8 mouse cellular contexts compared by ENCODE assay signal in genomic region chr5:129942073-129942939, GRCm38 (mm10). TPM values are rescaled to one million over a fixed set of nuclear protein-coding genes. Genes with fewer than 3 reads are reported as not detected.
DNase-seq lines count a peak whose midpoint lies in the region; ATAC-seq and TF ChIP-seq lines count a peak whose summit lies in the region.
"Not testable (repeated sequence)": the region's sequence is repeated elsewhere in the genome, so short reads cannot be mapped to it uniquely, and the experiment has no call there.

No protein-coding gene starts in this region.

- DNase-seq in G1E (ENCODE audit: low spot score) = not testable (repeated sequence)
- peak; percentile 51 to 57 for DNase-seq in cerebellum, adult 2 months
- peak; percentile 11 for DNase-seq in heart, postnatal 25 days (ENCODE audit: low spot score)
- DNase-seq in kidney, postnatal 4 days = peak; percentile 50 to 65
- peak; percentile 66 for DNase-seq in liver, postnatal 0 days

- intact Hi-C loops in heart, postnatal 25 days (cut with DNase I) = not testable (repeated sequence)

- H3K4me1 ChIP-seq in G1E (ENCODE audit: insufficient read depth, low read depth, low read length) = peaks cover 48% of the 10 kb centered on the region
- not testable (repeated sequence) for H3K4me1 ChIP-seq in cerebellum, adult 2 months (ENCODE audit: control insufficient read depth, insufficient read depth, low read length); forebrain, embryonic 16.5 days (replicated peaks; ENCODE audit: control insufficient read depth, insufficient read depth, low read length); liver, postnatal 0 days (ENCODE audit: insufficient read depth); testis, adult 2 months (ENCODE audit: control insufficient read depth, insufficient read depth, low read length)
- H3K4me1 ChIP-seq in neural tube, embryonic 13.5 days (replicated peaks) = peaks cover 12% of the 10 kb centered on the region

- TF ChIP-seq EP300 in liver, postnatal 0 days (IDR thresholded peaks at IDR 0.05; ENCODE audit: low read depth) = not testable (repeated sequence)

- 0 out of 2 replicates have a peak overlapping the region, but pooled peaks have one; percentile 56 for H3K27ac ChIP-seq in cerebellum, adult 2 months (ENCODE audit: insufficient read depth, low read length)
- H3K27ac ChIP-seq in forebrain, embryonic 16.5 days (ENCODE audit: low read length) = peak overlapping the region; percentile 18; the same call in 1 of the 2 replicates
- H3K27ac ChIP-seq in liver, postnatal 0 days (ENCODE audit: low read depth) = peak overlapping the region; percentile 93
- peak overlapping the region; percentile 81 for H3K27ac ChIP-seq in neural tube, embryonic 13.5 days (replicated peaks)
- peak overlapping the region; percentile 81 for H3K27ac ChIP-seq in testis, adult 2 months (ENCODE audit: control insufficient read depth, insufficient read depth, low read depth, low read length)

- ATAC-seq in G1E (ENCODE audit: extremely low read depth, insufficient number of reproducible peaks, low FRiP score, poor library complexity, severe bottlenecking) = not testable (repeated sequence)
- peak; percentile 63 for ATAC-seq in forebrain, embryonic 16.5 days
- peak; percentile 18 for ATAC-seq in liver, postnatal 0 days
- peak; percentile 74 for ATAC-seq in neural tube, embryonic 13.5 days (ENCODE audit: low read depth)

- H3K4me3 ChIP-seq in G1E (ENCODE audit: low read depth, low read length) = peak overlapping the region; percentile 88
- H3K4me3 ChIP-seq in cerebellum, adult 2 months (replicated peaks; ENCODE audit: insufficient read depth, low read depth, low read length) = peak overlapping the region; percentile 75
- H3K4me3 ChIP-seq in forebrain, embryonic 16.5 days (replicated peaks; ENCODE audit: low read length) = peak overlapping the region; percentile 91
- H3K4me3 ChIP-seq in liver, postnatal 0 days (ENCODE audit: low read depth, low read length) = peak overlapping the region; percentile 66
- peak overlapping the region; percentile 77 for H3K4me3 ChIP-seq in neural tube, embryonic 13.5 days
- H3K4me3 ChIP-seq in testis, adult 2 months (ENCODE audit: control insufficient read depth, low read depth, low read length) = peak overlapping the region; percentile 95

- not testable (repeated sequence) for H3K27me3 ChIP-seq in G1E (ENCODE audit: insufficient read depth, low read length); cerebellum, adult 2 months (ENCODE audit: control insufficient read depth, insufficient read depth, low read length); forebrain, embryonic 16.5 days (replicated peaks; ENCODE audit: control insufficient read depth, insufficient read depth, low read length); liver, postnatal 0 days (ENCODE audit: insufficient read depth, low read length); neural tube, embryonic 13.5 days; testis, adult 2 months (ENCODE audit: control insufficient read depth, insufficient read depth, low read length)

- not testable (repeated sequence) for H3K9me3 ChIP-seq in G1E (replicated peaks); forebrain, embryonic 16.5 days (ENCODE audit: control insufficient read depth, low read length); liver, postnatal 0 days (ENCODE audit: low read length); neural tube, embryonic 13.5 days

- peak overlapping the region; percentile 86 for H3K9ac ChIP-seq in forebrain, embryonic 16.5 days (replicated peaks; ENCODE audit: low read depth, low read length)
- peak overlapping the region; percentile 82 for H3K9ac ChIP-seq in liver, postnatal 0 days (replicated peaks)
- peak overlapping the region; percentile 87 for H3K9ac ChIP-seq in neural tube, embryonic 13.5 days

- not testable (repeated sequence) for TF ChIP-seq POLR2A in cerebellum, adult 2 months (IDR thresholded peaks at IDR 0.05; ENCODE audit: borderline replicate concordance, insufficient read depth, low read length); testis, adult 2 months (IDR thresholded peaks at IDR 0.05; ENCODE audit: control insufficient read depth, low read depth, low read length)

- 1% methylated on average over 51 of the region's 82 CpGs for WGBS in cerebellum, adult 2 months
- WGBS in forebrain, embryonic 16.5 days = under 1% methylated on average over 42 of the region's 82 CpGs
- WGBS in liver, postnatal 0 days (ENCODE audit: insufficient replicate concordance) = 2% methylated on average over 35 of the region's 82 CpGs
- WGBS in neural tube, embryonic 13.5 days = under 1% methylated on average over 51 of the region's 82 CpGs

- not testable (repeated sequence) for TF ChIP-seq CTCF in G1E (IDR thresholded peaks at IDR 0.05; ENCODE audit: low read depth, low read length); cerebellum, adult 2 months (IDR thresholded peaks at IDR 0.05; ENCODE audit: borderline replicate concordance, insufficient read depth, low read depth, low read length); testis, adult 2 months (IDR thresholded peaks at IDR 0.05; ENCODE audit: control insufficient read depth, insufficient read depth, insufficient replicate concordance, low read depth, low read length)
- 0 out of 2 replicates have a peak, but pooled peaks have one; percentile 18 for TF ChIP-seq CTCF in liver, postnatal 0 days (IDR thresholded peaks at IDR 0.05; ENCODE audit: low read depth)

- peak overlapping the region; percentile 92 for H3K4me2 ChIP-seq in forebrain, embryonic 16.5 days (ENCODE audit: low read length)
- H3K4me2 ChIP-seq in liver, postnatal 0 days (ENCODE audit: low read depth, low read length) = peak overlapping the region; percentile 66
- H3K4me2 ChIP-seq in neural tube, embryonic 13.5 days = peak overlapping the region; percentile 81

- H3K36me3 ChIP-seq in G1E (replicated peaks) = peaks cover 26% of the 10 kb centered on the region
- not testable (repeated sequence) for H3K36me3 ChIP-seq in forebrain, embryonic 16.5 days (ENCODE audit: control insufficient read depth, insufficient read depth); liver, postnatal 0 days (replicated peaks; ENCODE audit: insufficient read depth, low read length); neural tube, embryonic 13.5 days; testis, adult 2 months (ENCODE audit: control insufficient read depth, insufficient read depth, low read length)

RNA-seq across cellular contexts. Expression of gene Vkorc1l1, which starts 0.5 kb away (rescaled TPM):
- total RNA-seq in G1E (2014; fragmentation: Nextera tagmentation) (122 and 152 TPM in 2 replicates), G1E (2017) (76.7 and 90.2 TPM in 2 replicates)
- 21.6 and 24.1 TPM in 2 replicates for polyA plus RNA-seq in G1E (2012)
- polyA plus RNA-seq in cerebellum, adult 2 months (2012; rRNA removed) = 29.4 and 32.4 TPM in 2 replicates
- polyA plus RNA-seq in forebrain, embryonic 16.5 days (2015; fragmentation: Nextera tagmentation; extraction: Ambion mirVana) = 28.7 and 34.2 TPM in 2 replicates
- 10 to 100 TPM; 14.1 to 16.4 TPM for total RNA-seq in heart, postnatal 25 days (2021)
- 17.5 and 18.2 TPM in 2 replicates for polyA plus RNA-seq in liver, postnatal 0 days (2015; fragmentation: Nextera tagmentation; extraction: Ambion mirVana)
- polyA plus RNA-seq in neural tube, embryonic 13.5 days (2015; fragmentation: Nextera tagmentation; extraction: Ambion mirVana) = 29.8 and 32.0 TPM in 2 replicates
- 12.2 and 19.9 TPM in 2 replicates for polyA plus RNA-seq in testis, adult 2 months (2012; rRNA removed)

RNA-seq across cellular contexts. Expression of gene Nupr1l, which starts 34.0 kb away (rescaled TPM):
- total RNA-seq in G1E (2014; fragmentation: Nextera tagmentation) (4.0 and 11.2 TPM in 2 replicates), G1E (2017) (4.0 and 8.7 TPM in 2 replicates)
- polyA plus RNA-seq in G1E (2012) = 1.2 TPM in 2 replicates
- polyA plus RNA-seq in cerebellum, adult 2 months (2012; rRNA removed) = 3.4 and 3.9 TPM in 2 replicates
- polyA plus RNA-seq in forebrain, embryonic 16.5 days (2015; fragmentation: Nextera tagmentation; extraction: Ambion mirVana) = 4.1 and 5.1 TPM in 2 replicates
- total RNA-seq in heart, postnatal 25 days (2021) = 1 to 10 TPM; 1.1 to 1.5 TPM
- polyA plus RNA-seq in liver, postnatal 0 days (2015; fragmentation: Nextera tagmentation; extraction: Ambion mirVana) = 1.4 TPM in 2 replicates
- polyA plus RNA-seq in neural tube, embryonic 13.5 days (2015; fragmentation: Nextera tagmentation; extraction: Ambion mirVana) = 4.9 and 6.1 TPM in 2 replicates
- polyA plus RNA-seq in testis, adult 2 months (2012; rRNA removed) = 777 and 877 TPM in 2 replicates

RNA-seq across cellular contexts. Expression of gene Phkg1, which starts 44.0 kb away (rescaled TPM):
- not detected in 2 replicates for total RNA-seq in G1E (2014; fragmentation: Nextera tagmentation)
- 0.33 and 0.46 TPM in 2 replicates for total RNA-seq in G1E (2017)
- 0.03 TPM in 1 of 2 replicates, not detected in the other for polyA plus RNA-seq in G1E (2012)
- 30.5 and 34.8 TPM in 2 replicates for polyA plus RNA-seq in cerebellum, adult 2 months (2012; rRNA removed)
- 0.43 and 0.62 TPM in 2 replicates for polyA plus RNA-seq in forebrain, embryonic 16.5 days (2015; fragmentation: Nextera tagmentation; extraction: Ambion mirVana)
- 10 to 100 TPM; 16.1 to 18.4 TPM for total RNA-seq in heart, postnatal 25 days (2021)
- 0.08 and 0.20 TPM in 2 replicates for polyA plus RNA-seq in liver, postnatal 0 days (2015; fragmentation: Nextera tagmentation; extraction: Ambion mirVana)
- polyA plus RNA-seq in neural tube, embryonic 13.5 days (2015; fragmentation: Nextera tagmentation; extraction: Ambion mirVana) = 0.32 and 0.33 TPM in 2 replicates
- 0.20 and 0.35 TPM in 2 replicates for polyA plus RNA-seq in testis, adult 2 months (2012; rRNA removed)

RNA-seq across cellular contexts. Expression of gene Zbed5, which starts 46.8 kb away (rescaled TPM):
- 5.2 and 6.9 TPM in 2 replicates for total RNA-seq in G1E (2014; fragmentation: Nextera tagmentation)
- total RNA-seq in G1E (2017) = 0.99 and 1.4 TPM in 2 replicates
- polyA plus RNA-seq in G1E (2012) = 0.67 and 1.3 TPM in 2 replicates
- polyA plus RNA-seq in cerebellum, adult 2 months (2012; rRNA removed) = 3.3 and 3.9 TPM in 2 replicates
- 19.9 and 21.4 TPM in 2 replicates for polyA plus RNA-seq in forebrain, embryonic 16.5 days (2015; fragmentation: Nextera tagmentation; extraction: Ambion mirVana)
- under 1 TPM; 0.21 to 0.31 TPM for total RNA-seq in heart, postnatal 25 days (2021)
- polyA plus RNA-seq in liver, postnatal 0 days (2015; fragmentation: Nextera tagmentation; extraction: Ambion mirVana) = 3.3 and 3.7 TPM in 2 replicates
- polyA plus RNA-seq in neural tube, embryonic 13.5 days (2015; fragmentation: Nextera tagmentation; extraction: Ambion mirVana) = 12.9 and 13.3 TPM in 2 replicates
- 4.6 and 5.4 TPM in 2 replicates for polyA plus RNA-seq in testis, adult 2 months (2012; rRNA removed)

RNA-seq across cellular contexts. Expression of gene Chchd2, which starts 55.0 kb away (rescaled TPM):
- 69.4 and 78.3 TPM in 2 replicates for total RNA-seq in G1E (2014; fragmentation: Nextera tagmentation)
- total RNA-seq in G1E (2017) = 342 and 377 TPM in 2 replicates
- polyA plus RNA-seq in G1E (2012) = 586 and 747 TPM in 2 replicates
- polyA plus RNA-seq in cerebellum, adult 2 months (2012; rRNA removed) = 797 and 866 TPM in 2 replicates
- polyA plus RNA-seq in forebrain, embryonic 16.5 days (2015; fragmentation: Nextera tagmentation; extraction: Ambion mirVana) = 801 and 835 TPM in 2 replicates
- total RNA-seq in heart, postnatal 25 days (2021) = 1,000 to 10,000 TPM; 1,029 to 1,056 TPM
- polyA plus RNA-seq in liver, postnatal 0 days (2015; fragmentation: Nextera tagmentation; extraction: Ambion mirVana) = 955 and 988 TPM in 2 replicates
- polyA plus RNA-seq in neural tube, embryonic 13.5 days (2015; fragmentation: Nextera tagmentation; extraction: Ambion mirVana) = 916 and 967 TPM in 2 replicates
- 239 and 241 TPM in 2 replicates for polyA plus RNA-seq in testis, adult 2 months (2012; rRNA removed)

Comparison
In these comparisons a context has a peak if more than half of its experiments do, and no peak if none do; other contexts are left out.
1. H3K27ac ChIP-seq: peak in every context shown above with its lines; median percentile 93 in liver, postnatal 0 days; 81 in neural tube, embryonic 13.5 days; 81 in testis, adult 2 months; 56 in cerebellum, adult 2 months; 18 in forebrain, embryonic 16.5 days.
2. RNA of gene Nupr1l, which starts 34.0 kb away (polyA plus RNA-seq): 777 to 877 TPM in testis, adult 2 months; 4.1 to 5.1 TPM in forebrain, embryonic 16.5 days, 4.9 to 6.1 TPM in neural tube, embryonic 13.5 days, 3.4 to 3.9 TPM in cerebellum, adult 2 months, 1.4 TPM in liver, postnatal 0 days and 1.2 TPM in G1E; every median in the first group is over 100 times any median in the second.
3. RNA of gene Phkg1, which starts 44.0 kb away (polyA plus RNA-seq): 30.5 to 34.8 TPM in cerebellum, adult 2 months; 0.43 to 0.62 TPM in forebrain, embryonic 16.5 days, 0.32 to 0.33 TPM in neural tube, embryonic 13.5 days, 0.08 to 0.20 TPM in liver, postnatal 0 days, 0.20 to 0.35 TPM in testis, adult 2 months and 0.03 TPM in G1E; every median in the first group is over 10 times any median in the second.
4. Peak in every context shown above with its lines, with median percentiles within 50 percentile points of each other: H3K4me3 ChIP-seq, H3K4me2 ChIP-seq and H3K9ac ChIP-seq.